Mouse (Mus musculus) frontal cortex, postnatal 25 days (tissue): ENCODE data around the gene Syngr1.

Experiments used
- DNase-seq, 2 experiments: peaks; one replicate each; pipeline ENCODE4 v3.0.0; 2022; ENCODE audit warnings: low spot score in 2 of 2

Gene Syngr1

DNA sequence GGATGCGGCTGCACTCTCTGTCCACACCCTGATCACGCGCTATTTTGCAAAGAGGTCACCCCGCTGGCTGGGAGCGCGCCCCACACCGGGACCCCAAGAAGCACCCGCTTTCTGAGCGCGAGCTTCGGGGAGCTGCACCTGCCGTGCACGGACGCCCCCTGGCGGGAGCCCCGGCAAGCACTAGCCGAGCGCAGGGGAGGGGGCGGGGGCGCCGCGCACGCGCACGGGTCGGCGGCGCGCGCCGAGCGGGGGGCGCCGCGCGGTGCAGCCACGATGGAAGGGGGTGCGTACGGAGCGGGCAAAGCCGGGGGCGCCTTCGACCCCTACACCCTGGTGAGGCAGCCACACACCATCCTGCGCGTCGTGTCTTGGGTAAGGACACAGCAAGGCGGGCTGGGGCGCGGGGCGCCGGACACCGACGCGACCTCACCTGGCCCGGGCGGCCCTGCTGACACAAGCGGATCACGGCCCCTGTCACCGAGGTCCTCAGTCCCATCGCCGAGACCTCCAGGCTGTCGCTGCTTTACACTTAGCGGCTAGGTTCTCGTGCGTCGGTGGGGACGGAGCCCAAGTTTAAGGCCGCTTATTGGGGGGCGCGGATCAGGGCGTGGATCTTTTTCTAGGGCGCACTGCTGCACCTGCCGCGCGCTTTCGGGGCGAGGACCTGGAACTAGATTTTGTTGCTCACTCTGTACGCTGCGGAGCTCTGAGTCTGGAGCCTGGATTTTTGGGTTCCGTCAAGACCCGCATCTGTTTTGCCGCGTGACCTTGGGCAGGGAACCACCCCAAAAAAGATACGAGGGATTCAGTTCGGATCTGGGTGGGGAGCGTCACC, at the start of gene Syngr1, which contains the start of gene Rpl3:
TSS of gene Syngr1 (plus strand) at position 214 of the 835 bp plus-strand sequence.
TSS of gene Rpl3 (minus strand) at position 748 of the 835 bp plus-strand sequence.
- peak; percentile 71 to 76 for DNase-seq

DNA sequence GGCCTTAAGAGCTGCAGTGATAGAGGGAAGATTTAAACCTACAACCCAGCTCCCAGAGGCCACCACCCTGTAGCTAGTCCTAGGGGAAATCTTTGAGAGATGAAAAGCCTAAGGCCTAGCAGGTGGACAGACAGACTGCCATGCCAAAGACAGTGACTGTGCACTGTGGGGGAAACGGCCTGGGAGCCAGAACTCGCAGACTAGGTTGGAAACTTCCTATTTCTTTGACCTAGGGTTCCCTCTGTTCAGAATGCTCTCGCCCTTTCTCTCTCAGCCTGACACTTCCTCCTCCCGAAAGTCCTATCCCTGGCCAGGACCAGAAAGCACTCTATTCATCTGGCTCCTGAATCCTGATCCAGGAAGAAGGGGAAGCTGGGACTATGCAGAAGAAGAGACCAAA, 49.0 kb upstream of the Syngr1 start:
- no peak for DNase-seq

DNA sequence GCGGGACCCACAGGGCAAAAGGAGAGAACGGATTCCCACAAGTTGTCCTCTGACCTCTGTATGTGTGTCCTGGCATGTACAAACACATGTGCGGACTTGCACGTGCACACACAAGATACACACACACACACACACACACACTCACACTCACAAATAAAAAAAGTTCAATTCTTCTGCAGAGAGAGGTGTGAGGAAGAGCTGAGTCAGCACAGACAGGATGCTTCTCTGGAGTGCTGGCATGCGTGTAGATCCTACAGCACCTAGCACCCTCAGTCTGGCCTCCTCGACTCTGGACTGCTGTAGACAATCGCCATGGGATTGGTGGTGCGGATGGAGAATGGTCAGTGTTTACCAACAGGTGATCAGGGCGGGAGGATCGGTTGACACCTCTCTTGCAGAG, 46.9 kb upstream of the Syngr1 start:
- no peak for DNase-seq

DNA sequence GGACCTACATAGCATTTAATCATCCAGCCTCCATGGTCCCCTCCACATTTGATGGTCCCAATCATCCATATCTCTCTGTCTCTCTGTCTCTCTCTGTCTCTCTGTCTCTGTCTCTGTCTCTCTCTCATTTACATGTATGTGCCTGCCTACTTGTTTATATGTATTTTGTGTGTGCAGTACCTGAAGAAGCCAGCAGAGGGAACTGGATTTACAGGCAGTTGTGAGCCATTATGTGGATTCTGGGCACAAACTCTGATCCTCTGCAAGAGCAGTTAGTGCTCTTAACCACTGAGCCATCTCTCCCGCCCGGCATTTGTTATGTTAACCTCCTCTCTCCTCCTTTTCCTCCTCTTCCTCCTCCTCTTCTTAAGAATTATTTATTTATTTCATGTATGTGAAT, 45.4 kb upstream of the Syngr1 start:
- no peak for DNase-seq

DNA sequence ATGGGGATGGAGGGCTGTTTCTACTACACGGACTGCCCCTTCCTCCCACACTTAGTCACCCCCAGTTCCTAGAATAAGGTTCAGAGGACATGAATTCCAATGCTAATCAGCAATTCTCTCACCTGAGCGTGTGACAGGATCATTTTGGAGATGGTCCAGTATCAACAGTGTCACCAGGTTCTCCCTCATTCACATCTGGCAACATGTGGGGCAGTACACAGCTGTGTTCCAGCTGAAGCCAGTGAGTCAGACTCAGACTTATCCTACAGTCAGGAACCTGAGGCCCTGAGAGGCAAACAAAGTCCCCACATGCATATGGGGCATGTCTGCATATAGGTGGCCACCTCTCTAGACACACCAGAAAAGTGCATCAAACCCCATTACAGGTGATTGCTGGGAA, 43.9 kb upstream of the Syngr1 start:
- DNase-seq: no peak

DNA sequence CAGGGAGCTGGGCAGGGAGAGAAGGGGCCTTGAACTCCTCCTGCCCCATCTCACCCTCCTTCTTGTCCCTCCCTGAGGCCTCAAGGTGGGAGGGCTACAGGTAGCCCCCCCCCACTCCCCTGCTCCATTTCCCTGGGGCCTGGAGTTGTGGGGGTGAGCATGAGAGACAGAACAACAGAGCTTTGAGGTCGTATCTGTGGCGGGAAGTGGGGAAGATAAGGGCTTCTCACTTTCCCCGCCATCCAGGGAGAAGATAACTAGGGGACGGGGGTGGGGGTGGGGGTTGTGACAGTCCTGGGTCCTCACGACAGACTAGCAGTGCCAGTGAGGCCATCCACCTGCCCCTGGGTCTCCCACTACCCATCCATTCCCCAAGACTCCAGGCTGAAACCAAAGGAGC, 43.2 kb upstream of the Syngr1 start:
- no peak for DNase-seq

DNA sequence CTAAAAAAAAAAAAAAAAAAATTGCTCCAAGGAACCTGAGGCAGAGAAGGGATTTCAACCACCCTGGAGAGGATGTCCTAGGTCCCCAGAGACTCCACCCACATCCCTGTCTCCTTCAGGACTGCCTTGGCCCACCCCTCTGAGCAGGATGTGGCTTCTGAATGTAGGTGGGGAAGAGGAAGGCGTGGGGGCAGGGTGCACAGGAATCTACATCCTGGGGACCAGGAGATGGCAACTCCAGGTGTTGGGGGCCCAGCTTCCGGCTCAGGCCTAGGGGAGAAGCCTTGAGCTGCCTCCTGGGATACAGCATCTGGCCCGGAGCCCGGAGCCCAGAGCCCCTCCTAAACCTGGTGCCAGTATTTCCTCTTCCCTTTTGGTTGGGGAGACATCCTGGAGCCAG, 41.0 kb upstream of the Syngr1 start:
- DNase-seq: no peak

DNA sequence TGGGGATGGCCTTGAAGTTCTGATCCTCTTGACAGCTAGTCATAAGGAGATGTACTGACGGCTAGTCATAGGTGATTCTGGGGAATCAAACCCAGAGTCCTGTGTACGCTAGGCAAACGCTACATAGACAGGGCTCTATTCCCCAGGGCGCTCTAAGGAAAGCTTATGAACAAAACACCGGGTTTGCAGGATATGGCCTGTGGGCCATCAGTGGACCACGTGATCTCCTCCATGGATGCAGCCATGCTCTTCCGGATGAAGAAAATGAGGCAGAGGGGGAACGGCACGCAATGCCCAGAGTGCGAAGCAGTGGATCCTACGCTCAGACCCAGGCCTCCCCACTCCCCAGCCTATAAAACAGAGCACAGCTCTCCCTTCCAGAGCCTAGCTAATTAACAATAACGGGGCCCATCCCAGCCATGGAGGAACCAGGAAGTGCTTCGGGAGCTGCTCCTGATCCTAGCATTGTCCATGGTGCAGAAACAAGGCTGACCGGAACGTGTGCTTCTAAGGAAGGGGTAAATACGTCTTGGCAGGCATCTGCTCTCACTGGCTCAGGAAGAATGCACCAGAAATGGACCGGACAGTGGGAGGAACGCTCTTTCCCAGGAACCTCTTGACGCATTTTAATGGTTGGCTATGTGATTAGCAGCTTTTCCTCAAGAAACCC, 39.9 kb upstream of the Syngr1 start:
- DNase-seq: no peak

DNA sequence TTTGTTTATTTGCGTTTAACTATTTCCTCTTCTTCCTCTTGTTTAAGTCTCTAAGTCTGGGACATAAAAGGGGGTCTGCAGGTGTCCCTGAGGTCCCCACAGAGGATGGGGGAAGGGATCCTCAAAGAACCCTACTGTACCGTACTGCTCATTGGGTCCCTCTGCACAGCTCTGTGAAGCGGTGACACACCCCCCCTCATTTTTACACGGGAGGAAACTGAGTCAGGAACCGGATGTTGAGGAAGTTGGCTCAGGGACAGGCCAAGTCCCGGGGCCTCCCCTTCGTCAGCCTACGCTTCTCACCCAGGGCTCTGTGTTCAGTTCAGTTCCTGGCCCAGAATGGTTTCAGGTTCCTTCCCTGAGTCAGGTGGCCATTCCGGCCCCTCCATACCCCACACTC, 39.4 kb upstream of the Syngr1 start:
- DNase-seq: no peak

DNA sequence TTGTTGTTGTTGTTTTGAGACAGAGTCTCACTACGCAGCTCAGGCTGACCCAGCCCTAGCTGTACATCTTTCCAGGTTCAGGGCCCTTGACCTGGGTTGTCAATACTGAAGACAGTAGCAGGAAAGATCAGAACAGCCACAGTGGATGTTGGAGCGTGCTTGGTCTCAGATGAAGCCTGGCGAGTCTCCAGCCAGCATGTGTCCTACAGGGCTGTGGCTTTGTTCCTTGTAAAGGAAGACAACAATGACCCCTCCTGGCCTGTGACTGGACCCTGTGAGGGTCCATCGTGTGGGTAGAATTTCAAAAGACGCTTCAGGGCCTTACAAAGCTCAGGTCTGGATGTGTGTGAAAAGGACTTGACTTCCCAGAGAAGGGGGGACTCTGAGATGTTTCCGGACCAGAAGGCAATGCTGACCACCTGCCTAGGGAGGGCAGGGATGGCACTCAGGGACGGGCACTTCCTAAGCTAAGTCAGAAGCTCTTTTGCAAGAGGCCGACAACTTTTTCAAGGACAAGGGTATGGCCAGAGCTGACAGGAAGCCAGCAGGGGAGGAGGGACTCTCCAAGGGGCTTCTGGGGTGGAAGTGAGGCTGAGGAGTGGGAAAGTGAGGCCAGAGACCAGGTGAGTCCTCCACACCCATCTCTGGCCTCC, 37.6 kb upstream of the Syngr1 start:
- DNase-seq: no peak

DNA sequence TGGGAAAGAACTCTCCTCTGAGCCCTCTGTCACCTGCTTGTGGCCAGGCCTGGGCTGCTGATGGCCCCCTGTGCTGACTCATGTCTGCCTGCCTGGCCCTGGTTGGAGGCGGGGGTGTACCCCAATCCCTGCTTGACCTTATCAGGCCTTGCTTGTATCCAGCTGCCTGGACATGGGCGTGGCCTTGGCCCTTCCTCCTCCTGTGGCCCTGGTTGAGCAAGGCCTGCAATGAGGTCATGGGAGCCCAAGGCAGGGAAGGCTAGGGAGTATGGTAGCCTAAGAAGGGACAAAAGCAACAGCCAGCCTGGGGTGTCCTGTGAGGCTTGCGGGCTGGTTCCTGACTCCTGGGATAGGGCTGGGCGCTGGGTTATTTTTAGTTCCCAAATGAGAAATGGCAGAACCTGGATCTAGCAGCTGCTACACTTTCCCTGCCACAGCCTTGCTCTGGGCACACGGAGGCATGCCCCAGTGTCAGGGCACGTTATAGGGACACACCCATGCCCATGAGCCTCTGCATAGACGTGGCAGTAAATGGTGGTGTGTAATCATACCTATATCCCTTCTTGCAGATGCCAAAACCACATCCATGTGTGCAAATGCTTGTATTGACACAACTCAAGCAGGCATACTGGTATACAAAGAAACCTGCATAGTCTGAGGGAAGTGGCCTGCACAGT, 37.0 kb upstream of the Syngr1 start:
- no peak for DNase-seq

DNA sequence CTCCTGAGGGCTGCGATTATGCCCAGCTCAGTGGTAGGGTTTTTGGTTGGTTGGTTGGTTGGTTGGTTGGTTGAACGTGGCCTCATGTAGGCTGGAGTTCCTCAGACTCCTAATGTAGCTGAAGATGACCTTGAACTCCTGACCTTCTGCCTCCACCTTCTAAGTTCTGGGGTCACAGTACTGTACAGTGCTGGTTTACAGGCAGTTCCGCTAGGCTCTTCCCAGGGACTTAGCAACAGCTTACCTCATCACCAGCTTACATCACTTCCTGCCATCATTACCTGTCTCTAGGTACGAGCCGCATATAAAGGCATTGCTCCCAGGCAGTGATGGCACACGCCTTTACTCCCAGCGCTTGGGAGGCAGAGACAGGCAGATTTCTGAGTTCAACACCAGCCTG, 33.0 kb upstream of the Syngr1 start:
- no peak for DNase-seq

DNA sequence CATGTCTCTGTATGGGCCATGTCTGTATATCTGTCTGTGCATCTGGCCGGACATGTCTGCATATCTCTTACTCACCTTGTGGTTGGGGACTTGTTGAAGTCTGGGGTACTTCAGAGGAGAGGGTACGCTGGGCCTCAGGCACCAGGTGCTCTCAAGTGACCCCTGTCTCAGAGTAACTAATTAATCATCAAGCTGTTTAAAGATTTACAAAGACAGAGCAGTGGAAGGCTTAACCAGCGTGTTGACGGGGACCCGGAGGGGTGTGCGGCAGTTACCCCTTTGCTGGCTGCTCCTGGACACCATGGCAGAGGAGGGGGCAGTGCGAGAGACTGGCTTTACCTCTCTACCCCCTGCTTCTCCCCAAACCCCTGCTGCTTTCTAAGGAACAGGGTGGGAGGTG, 31.5 kb upstream of the Syngr1 start:
- DNase-seq: no peak

DNA sequence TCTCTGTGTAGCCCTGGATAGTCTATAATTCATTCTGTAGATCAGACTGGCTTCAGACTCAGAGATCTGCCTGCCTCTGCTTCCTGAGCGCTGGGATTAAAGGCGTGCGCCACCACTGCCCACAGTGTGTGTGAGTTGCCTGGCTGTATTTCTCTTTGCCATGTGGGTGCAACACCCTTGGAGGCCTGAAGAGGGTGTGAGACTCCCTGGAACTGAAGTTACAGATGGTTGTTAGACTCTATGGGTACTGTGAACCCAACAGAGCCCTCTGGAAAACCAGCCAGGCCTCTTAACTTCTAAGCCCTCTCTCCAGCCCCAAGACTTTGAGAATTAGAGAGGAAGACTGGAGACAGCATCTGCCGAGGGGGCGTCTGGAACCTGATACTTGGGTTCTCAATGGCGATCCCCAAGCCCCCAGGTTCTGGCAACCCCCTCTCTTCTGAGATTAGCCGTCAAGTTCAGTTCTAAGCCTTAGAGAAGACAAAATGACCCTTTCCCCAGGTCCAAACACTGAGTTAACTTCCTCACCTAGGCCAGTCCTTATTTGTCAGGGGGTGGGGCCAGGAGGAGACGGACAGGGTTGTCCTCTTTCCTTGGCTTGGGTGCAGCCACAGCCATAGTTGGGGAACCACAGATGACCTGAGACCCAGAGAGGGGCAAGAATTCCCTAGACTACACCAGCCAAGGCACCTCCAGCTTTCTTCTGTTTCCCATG, 30.6 kb upstream of the Syngr1 start:
- DNase-seq: no peak

DNA sequence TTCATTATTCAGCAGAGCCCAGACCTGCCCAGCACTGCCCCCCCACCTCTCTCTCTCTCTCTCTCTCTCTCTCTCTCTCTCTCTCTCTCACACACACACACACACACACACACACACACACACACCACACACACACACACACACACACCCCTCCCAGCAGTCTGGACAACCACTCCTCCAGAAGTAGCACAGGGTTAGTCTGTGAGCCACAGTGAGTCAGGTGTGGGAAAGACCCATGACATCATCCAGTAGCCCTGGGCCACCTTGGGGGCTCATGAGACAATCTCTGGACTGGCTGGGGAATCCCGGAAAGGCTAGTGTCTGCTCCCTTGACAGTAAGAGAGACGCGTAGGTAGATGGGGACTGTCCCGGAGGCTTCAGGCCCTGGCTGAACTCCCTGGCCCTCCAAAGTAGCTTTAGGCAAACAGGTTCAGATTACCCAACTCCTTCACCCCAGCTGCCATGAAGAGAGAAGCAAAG, 30.0 kb upstream of the Syngr1 start:
- DNase-seq: no peak

DNA sequence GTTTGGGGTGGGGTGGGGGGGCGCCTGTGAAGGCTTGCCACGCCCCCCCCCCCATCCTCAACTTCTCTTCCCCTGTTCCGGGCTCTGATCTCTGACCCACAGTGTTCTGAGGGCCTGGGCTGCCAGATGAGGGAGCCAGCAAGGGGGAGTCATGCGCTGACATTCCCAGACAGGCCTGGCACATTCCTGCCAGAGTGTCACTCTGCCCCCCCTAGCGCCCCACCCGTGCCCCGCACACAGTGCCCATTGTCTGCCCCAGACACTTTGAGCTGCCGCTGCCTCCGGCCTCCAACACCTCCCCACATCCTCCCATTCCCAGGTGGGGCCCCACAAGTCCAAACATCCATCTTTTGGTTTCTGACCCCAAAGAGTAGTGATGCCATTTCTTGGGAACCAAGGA, 28.8 kb upstream of the Syngr1 start:
- DNase-seq: no peak

DNA sequence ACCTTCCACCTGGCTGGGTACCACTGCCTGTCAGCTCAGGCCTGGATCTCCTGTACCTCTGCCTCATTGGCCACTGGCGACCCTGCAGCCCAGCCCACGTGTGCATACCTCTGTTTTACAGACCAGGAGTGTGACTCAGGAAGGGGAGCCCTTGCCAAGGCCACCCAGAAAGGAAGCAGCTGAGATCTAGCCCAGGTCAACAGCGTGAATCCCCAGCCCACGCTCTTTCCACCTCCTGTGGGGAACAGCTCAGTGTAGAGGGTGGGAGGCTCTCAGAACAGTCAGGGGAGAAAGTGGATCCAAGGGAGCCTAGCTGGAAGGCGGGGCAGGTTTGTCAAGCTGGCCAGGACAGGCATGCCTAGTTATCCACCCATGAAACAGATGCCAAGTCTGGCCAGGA, 28.3 kb upstream of the Syngr1 start:
- DNase-seq: no peak

DNA sequence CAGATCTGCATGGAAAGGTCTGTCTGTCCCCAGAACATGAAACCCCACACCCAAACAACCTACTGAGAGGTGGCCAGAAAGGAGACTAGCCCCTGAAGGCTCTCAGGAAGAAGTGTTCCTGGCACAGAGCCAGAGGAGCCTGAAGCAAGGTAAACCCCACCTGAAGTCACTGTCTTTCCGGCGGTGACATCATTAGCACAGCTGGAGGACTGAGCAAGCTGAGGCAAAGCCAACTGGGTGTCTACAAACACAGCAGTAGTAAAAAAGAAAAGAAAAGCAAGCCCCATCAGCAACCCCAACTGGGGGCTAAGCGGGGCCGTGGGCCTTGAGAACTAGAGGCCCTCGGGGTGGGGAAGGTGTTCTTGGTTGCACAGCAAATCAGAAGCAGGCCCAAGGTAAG, 26.2 kb upstream of the Syngr1 start:
- no peak for DNase-seq

DNA sequence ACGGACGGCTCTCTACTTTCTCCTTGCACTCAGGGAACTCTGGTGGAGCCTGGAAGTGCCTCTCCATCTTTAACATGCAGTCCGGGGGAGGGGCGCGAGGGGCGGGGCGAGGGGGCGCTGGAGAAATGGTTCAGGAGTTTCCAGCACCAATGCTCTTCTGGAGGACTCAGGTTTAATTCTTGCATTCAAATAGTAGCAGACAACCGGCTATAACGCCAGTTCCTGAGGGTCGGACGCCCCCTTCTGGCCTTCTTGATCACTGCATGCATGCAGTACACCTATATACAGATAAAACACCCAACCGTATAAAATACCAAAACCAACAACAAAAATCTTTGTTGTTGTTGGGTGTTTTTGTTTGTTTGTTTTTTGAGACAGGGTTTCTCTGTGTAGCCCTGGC, 25.7 kb upstream of the Syngr1 start:
- no peak for DNase-seq

DNA sequence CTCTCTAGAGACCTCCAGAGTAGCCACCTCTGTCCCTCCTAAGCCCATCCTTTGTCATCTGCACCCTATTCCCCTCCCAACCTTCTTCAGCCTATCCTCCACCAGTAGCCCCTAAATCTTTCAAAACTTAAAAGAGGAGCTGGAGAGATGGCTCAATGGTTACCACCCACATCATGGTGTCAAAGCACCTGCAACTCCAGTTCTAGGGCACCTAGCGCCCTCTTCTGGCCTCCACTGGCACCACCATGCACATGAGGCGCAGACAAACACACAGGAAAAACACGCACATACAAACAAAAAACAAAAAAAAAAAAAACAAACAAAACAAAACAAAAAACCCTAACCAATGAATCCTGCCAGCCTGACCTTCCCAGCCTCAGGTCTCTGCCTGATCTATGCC, 24.6 kb upstream of the Syngr1 start:
- DNase-seq: no peak

DNA sequence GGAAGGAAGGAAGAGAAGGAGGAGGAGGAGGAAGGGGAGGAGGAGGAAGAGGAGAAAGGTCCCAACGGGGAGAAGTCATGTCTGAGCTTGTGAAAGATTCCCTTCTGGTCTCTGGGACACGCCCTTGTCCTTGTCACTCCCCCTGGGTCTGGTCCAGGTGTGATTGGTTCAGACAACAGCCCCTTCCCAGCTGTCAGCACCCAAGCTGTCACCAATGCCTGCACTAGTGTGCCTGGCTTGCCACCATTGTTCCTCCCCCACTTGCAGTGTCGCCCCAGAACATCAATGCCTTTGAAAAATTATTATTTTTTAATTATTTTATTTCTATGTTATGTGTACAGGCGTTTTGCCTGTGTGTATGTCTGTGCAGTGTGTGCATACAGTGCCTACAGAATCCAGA, 22.0 kb upstream of the Syngr1 start:
- DNase-seq: no peak
